Comparison of ENCODE assay signal across 8 mouse cellular contexts in genomic region chr12:84192741-84193641, GRCm38 (mm10). TPM values are rescaled to one million over a fixed set of nuclear protein-coding genes. Genes with fewer than 3 reads are reported as not detected.
DNase-seq lines count a peak whose midpoint lies in the region; ATAC-seq and TF ChIP-seq lines count a peak whose summit lies in the region.

No protein-coding gene starts in this region.

- H3K4me3 ChIP-seq in intestine, embryonic 15.5 days (replicated peaks) = peak overlapping the region; percentile 86
- H3K4me3 ChIP-seq in liver, embryonic 12.5 days = peak overlapping the region; percentile 87
- peak overlapping the region; percentile 71 for H3K4me3 ChIP-seq in myocyte

- peak overlapping the region; percentile 98 for H3ac ChIP-seq in myocyte (ENCODE audit: control insufficient read depth, insufficient read length)

- DNase-seq in 3T3-L1 (ENCODE audit: low read depth, low spot score) (peak; percentile 64), R1 (ENCODE audit: low read depth, low spot score) (peak; percentile 73)
- DNase-seq in cerebellum, postnatal 36 days = peak; percentile 62 to 73
- DNase-seq in gastrocnemius, postnatal 14 days = peak; percentile 80
- peak; percentile 84 for DNase-seq in testis, postnatal 10 days (ENCODE audit: low spot score)

- no peaks in the 10 kb centered on the region for H3K27me3 ChIP-seq in intestine, embryonic 15.5 days (replicated peaks)
- no peaks in the 10 kb centered on the region for H3K27me3 ChIP-seq in liver, embryonic 12.5 days (replicated peaks)
- H3K27me3 ChIP-seq in myocyte (ENCODE audit: control insufficient read depth, insufficient read depth, insufficient read length) = no peaks in the 10 kb centered on the region

- peak overlapping the region; percentile 93 for H3K4me2 ChIP-seq in intestine, embryonic 15.5 days (replicated peaks)
- H3K4me2 ChIP-seq in liver, embryonic 12.5 days = peak overlapping the region; percentile 99
- peak overlapping the region; percentile 93 for H3K4me2 ChIP-seq in myocyte (ENCODE audit: low read depth)

- no peaks in the 10 kb centered on the region for H3K9me3 ChIP-seq in intestine, embryonic 15.5 days
- H3K9me3 ChIP-seq in liver, embryonic 12.5 days (replicated peaks) = no peaks in the 10 kb centered on the region

- WGBS in intestine, embryonic 15.5 days = under 1% methylated on average over 101 of the region's 102 CpGs
- under 1% methylated on average over 101 of the region's 102 CpGs for WGBS in liver, embryonic 12.5 days (ENCODE audit: insufficient replicate concordance)

- intact Hi-C loops in gastrocnemius, postnatal 14 days (cut with DNase I; ENCODE audit: low total_unique reads) = no loop called here

- no peaks in the 10 kb centered on the region for H3K36me3 ChIP-seq in intestine, embryonic 15.5 days
- peaks cover 25% of the 10 kb centered on the region for H3K36me3 ChIP-seq in liver, embryonic 12.5 days
- H3K36me3 ChIP-seq in myocyte (ENCODE audit: control insufficient read depth, insufficient read depth) = no peaks in the 10 kb centered on the region

- TF ChIP-seq POLR2A in myocyte (IDR thresholded peaks at IDR 0.05; ENCODE audit: insufficient read length, low read depth) = no peak

- peak overlapping the region; percentile 86 for H3K9ac ChIP-seq in intestine, embryonic 15.5 days
- peak overlapping the region; percentile 99 for H3K9ac ChIP-seq in liver, embryonic 12.5 days

- peak; percentile 37 for ATAC-seq in intestine, embryonic 15.5 days
- ATAC-seq in liver, embryonic 12.5 days = peak; percentile 47

- H3K4me1 ChIP-seq in intestine, embryonic 15.5 days (replicated peaks) = peaks cover 57% of the 10 kb centered on the region
- peaks cover 85% of the 10 kb centered on the region for H3K4me1 ChIP-seq in liver, embryonic 12.5 days

- peak overlapping the region; percentile 100 for H3K27ac ChIP-seq in intestine, embryonic 15.5 days
- H3K27ac ChIP-seq in liver, embryonic 12.5 days = peak overlapping the region; percentile 98

- H3K79me2 ChIP-seq in myocyte (ENCODE audit: control insufficient read depth, insufficient read depth) = peaks cover 70% of the 10 kb centered on the region

TF ChIP-seq in myocyte, 11 proteins besides CTCF, POLR2A, EP300 and RAD21:
- TF ChIP-seq MAX (IDR thresholded peaks at IDR 0.05; ENCODE audit: low read depth) (no peak), E2F4 (IDR thresholded peaks at IDR 0.05; ENCODE audit: insufficient read depth) (peak; percentile 1), MYOD1 (IDR thresholded peaks at IDR 0.05; ENCODE audit: control insufficient read depth in 1 of 3, insufficient read length in 2 of 3, low read depth in 2 of 3) (peak in 1 of 3 experiments; percentile 59)
TF ChIP-seq in myocyte: peak in this region for 2.

RNA-seq across cellular contexts. Expression of gene Elmsan1, which starts 25.7 kb away (rescaled TPM):
- 10 to 100 TPM; 10.8 to 11.2 TPM for total RNA-seq in gastrocnemius, postnatal 14 days (2021)
- 7.2 and 7.7 TPM in 2 replicates for polyA plus RNA-seq in intestine, embryonic 15.5 days (2015; fragmentation: Nextera tagmentation; extraction: Ambion mirVana)
- polyA plus RNA-seq in liver, embryonic 12.5 days (2016; fragmentation: Nextera tagmentation; extraction: Ambion mirVana) = 6.9 and 8.0 TPM in 2 replicates
- 13.7 TPM for polyA plus RNA-seq in myocyte (2012; fragmentation: generic; extraction: Trizol)

RNA-seq across cellular contexts. Expression of gene Pnma1, which starts 44.7 kb away (rescaled TPM):
- total RNA-seq in gastrocnemius, postnatal 14 days (2021) = under 1 TPM; 0.23 to 0.24 TPM
- polyA plus RNA-seq in intestine, embryonic 15.5 days (2015; fragmentation: Nextera tagmentation; extraction: Ambion mirVana) = 0.59 and 0.63 TPM in 2 replicates
- polyA plus RNA-seq in liver, embryonic 12.5 days (2016; fragmentation: Nextera tagmentation; extraction: Ambion mirVana) = 0.08 and 0.20 TPM in 2 replicates
- polyA plus RNA-seq in myocyte (2012; fragmentation: generic; extraction: Trizol) = 0.46 TPM

Comparison
In these comparisons a context has a peak if more than half of its experiments do, and no peak if none do; other contexts are left out.
1. Peak in every context shown above with its lines: DNase-seq, ATAC-seq, H3K4me3 ChIP-seq and H3K27ac ChIP-seq.